Mouse (Mus musculus) testis, postnatal 10 days (tissue): ENCODE measurements around the gene Tarbp1.
"Not testable (repeated sequence)": the region's sequence is repeated elsewhere in the genome, so short reads cannot be mapped to it uniquely, and the experiment has no call there.

ENCODE experiments used
- DNase-seq: peaks from one replicate; pipeline ENCODE4 v3.0.0; 2021; ENCODE audit warnings: low spot score

The Tarbp1 gene

GRCm38 (mm10) chr8:126494160-126495110, 19.6 kb upstream of the Tarbp1 start:
- DNase-seq = no peak

GRCm38 (mm10) chr8:126482938-126483337, 8.1 kb upstream of the Tarbp1 start:
- peak; percentile 86 for DNase-seq

GRCm38 (mm10) chr8:126482348-126482720, 7.5 kb upstream of the Tarbp1 start:
- DNase-seq = no peak

DNA sequence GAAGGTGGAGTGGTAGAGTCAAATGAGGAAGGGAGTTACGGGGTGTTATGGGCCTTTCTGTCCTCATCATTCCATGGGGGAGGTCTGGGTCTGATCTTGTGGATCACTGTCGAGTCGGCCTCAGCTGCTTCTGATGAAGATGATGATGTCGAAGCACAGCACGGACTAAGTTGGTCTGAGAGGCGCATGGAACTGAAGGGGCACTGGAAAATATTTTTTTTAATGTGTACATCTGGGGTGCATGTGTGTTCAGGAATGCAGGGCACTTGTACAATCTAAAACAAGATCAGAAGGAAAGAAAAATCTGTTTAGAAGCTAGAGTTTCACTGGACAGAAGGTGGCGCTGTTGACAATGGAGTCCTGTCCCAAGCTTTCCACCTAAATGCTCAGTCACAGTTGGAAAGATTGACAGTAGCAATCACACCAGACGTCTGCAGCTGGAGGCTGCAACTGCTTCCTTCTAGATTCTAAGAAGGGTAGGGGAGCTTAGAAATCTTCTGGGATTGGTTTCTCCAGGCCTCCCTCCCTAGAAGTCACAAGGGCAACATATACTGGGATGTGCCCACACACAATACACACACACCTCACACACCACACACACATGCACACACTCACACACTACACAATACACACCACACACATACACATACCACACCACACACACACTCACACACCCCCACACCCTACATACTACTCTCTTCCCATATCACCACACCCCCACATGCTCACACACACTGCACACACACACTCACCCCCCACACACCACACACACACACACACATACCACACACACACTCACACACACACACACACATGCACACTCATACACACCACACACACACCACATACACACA, 6.9 kb upstream of the Tarbp1 start:
- peak; percentile 70 for DNase-seq

DNA sequence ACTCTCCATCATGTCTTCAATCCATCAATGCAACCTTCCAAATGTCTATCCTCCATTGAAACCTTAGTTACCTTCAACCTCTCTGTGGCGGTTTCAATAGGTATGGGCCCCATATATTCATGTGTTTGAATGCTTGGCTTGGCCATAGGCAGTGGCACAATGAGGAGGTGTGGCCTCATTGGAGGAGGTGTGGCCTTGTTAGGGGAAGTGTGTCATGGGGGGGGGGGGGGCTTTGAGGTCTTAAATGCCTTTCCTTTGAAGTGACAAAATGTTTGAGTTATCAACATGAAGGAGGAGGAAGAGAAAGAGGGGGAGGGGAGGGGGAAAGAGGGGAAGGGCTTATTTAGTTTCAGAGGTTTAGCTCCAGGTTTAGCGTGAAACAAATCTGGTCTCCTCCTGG, 5.5 kb upstream of the Tarbp1 start:
- DNase-seq = no peak

DNA sequence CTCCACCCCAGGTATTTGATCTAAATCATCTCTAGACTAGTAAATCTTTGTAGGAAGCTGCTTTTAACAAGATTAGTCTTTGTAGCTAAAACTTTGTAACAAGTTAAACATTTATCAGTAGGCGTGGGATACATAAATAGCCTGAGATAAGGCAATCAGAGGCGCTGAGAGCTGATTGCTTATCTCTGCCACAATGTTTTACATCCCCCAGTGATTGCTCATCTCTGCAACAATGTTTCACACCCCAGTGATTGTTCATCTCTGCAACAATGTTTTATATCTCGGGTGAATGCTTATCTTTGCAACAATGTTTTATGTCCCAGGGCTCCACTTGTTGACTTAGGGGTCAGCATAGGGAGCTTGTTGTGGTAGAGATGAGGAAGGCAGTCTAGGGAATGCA, 3.8 kb upstream of the Tarbp1 start:
- no peak for DNase-seq

DNA sequence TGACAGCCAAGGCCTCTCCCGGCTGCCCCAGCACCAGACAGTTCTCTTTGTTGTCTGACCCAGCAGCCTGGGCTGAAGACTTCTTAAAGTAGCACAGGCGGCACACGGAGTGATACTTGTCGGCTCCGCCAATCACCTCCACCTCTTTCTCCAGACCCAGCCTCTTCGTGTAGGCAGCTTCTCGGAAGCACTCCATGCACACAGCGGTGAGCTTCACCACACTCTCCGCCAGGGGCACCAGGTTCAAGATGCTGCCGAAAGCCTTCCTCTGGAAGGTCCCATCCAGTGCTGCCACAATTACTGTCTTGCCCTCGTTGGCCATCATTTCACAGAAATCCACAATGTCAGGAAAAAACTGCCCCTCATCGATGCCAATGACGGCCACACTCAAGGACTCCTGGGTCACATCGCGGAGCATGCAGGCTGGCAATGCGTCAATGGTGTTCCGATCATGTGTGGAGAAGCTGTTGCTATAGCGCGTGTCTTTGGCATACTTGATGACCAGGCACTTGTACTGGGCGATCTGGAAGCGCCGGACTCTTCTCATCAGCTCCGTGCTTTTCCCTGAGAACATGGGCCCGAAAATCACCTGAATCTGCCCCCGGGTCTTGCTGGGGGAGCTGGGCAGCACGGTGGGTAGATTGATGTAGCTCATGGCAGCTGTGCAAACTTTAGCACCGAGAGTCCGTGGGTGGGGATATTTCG, 1.4 kb upstream of the Tarbp1 start:
- DNase-seq = not testable (repeated sequence)

DNA sequence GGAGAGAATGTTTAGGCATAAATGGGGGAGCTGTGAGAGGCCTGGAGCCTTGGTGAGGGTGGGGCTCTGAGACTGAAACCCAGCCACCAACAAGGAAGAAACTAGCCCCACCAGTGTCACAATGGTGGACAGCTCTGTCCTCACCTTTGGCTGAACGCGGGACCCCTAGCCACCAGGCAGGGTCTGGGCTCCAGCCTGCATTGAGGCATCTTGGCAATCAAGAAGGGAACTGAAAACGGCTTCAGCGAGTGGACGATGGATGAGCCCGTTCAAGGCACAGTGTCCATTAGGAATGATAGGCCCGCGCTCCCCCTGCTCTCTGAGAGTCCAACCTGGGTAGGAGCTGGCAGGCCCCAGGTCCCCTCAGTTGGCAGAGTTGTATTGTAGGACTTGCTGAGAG, 873 bp upstream of the Tarbp1 start:
- not testable (repeated sequence) for DNase-seq

GRCm38 (mm10) chr8:126473802-126474298, 1.0 kb downstream of the Tarbp1 start:
- no peak for DNase-seq

- no peak for DNase-seq
Observed at GRCm38 (mm10) chr8:126464071-126464470, 10.8 kb downstream of the Tarbp1 start.

- DNase-seq = no peak
Observed at GRCm38 (mm10) chr8:126461735-126462134, 13.1 kb downstream of the Tarbp1 start.

GRCm38 (mm10) chr8:126460274-126460673, 14.6 kb downstream of the Tarbp1 start:
- peak; percentile 77 for DNase-seq

DNA sequence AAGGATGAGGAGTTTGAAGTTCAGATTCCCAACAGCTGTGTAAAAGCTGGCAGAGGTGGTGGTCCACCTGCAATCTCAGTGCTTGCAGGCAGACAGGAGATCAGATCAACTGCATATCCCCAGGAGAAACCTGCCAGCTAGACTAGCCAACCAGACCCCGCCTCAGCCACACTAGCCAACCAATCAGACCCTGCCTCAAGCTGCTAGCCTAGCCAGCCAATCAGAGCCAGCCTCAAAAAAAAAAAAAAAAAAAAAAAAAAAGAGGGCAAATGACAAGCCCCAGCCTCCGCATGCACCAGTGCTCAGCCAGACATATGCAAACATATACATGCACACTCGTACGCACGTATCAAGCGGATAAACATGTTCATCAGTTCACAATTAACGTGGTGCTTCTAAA, 19.5 kb downstream of the Tarbp1 start:
- no peak for DNase-seq

DNA sequence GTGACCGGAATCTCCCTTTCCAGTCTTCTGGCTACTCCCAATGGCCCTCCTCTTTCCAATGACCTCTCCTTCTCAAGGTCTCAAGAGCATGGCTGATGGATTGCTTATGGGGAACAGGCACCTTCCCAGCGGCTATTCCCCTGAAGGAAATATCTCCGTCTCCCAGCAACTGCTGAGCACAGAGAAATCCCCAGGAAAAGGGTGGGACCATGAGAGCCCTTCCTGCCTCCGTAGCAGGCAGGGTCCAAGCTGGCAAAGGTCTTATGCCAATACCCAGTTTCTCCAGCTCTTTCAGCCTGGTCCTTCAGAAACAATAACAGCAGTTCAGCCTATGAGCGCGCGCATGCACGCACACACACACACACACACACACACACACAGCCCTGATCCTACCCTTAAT, 23.7 kb downstream of the Tarbp1 start:
- no peak for DNase-seq

GRCm38 (mm10) chr8:126438937-126439336, 35.9 kb downstream of the Tarbp1 start:
- DNase-seq = no peak

GRCm38 (mm10) chr8:126433827-126434226, 41.0 kb downstream of the Tarbp1 start:
- no peak for DNase-seq

- no peak for DNase-seq
Observed at GRCm38 (mm10) chr8:126429635-126430034, 45.2 kb downstream of the Tarbp1 start.

DNA sequence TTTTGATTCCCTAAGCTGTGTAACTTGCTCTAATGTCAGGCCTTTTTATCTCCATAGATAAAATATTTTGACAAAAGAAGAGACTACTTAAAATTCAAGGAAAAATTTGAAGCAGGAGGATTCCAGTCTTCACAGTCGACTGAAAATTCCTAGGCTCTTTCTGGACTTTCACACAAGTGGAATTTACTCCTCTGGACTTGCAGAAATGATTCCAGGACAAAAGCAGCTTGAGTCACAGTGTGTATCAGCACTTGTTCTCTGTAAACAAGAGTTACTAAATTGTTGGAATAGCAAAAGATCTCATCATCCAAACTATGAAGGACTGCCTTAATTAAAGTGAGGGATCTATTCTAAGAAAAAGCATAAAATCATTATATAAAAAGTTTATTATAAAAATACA, 49.9 kb downstream of the Tarbp1 start:
- DNase-seq = no peak

- DNase-seq = no peak
Observed at GRCm38 (mm10) chr8:126424163-126424562, 50.7 kb downstream of the Tarbp1 start.

GRCm38 (mm10) chr8:126422920-126423300, 52.0 kb downstream of the Tarbp1 start:
- no peak for DNase-seq

GRCm38 (mm10) chr8:126422174-126422919, 52.5 kb downstream of the Tarbp1 start, which contains the start of gene Coa6:
Gene Coa6 (plus strand): TSS chr8:126422515.
- peak; percentile 99 for DNase-seq
